10 mouse cellular contexts compared by ENCODE assay signal in genomic region chr2:92423156-92423555, GRCm38 (mm10). TPM values are rescaled to one million over a fixed set of nuclear protein-coding genes. Genes with fewer than 3 reads are reported as not detected.
A peak's percentile ranks its signal among the peaks of the same experiment; 100 is the strongest.
DNase-seq lines count a peak whose midpoint lies in the region; ATAC-seq and TF ChIP-seq lines count a peak whose summit lies in the region.
"Had no signal": no experiment of that assay in that cellular context is flagged by ENCODE, and none has a peak within 500 bp of the region (broad histone marks: within the 10 kb centered on the region; RNA-seq: fewer than 3 reads in every experiment).

No protein-coding gene starts in this region.

- H3K9ac ChIP-seq in kidney, embryonic 15.5 days: no peak overlapping the region
- H3K9ac ChIP-seq: embryonic facial prominence, embryonic 13.5 days had no signal

- ATAC-seq in kidney, embryonic 15.5 days (replicated peaks; ENCODE audit: low FRiP score): no peak

- no peak for TF ChIP-seq CTCF in testis, adult 2 months (IDR thresholded peaks at IDR 0.05; ENCODE audit: control insufficient read depth, insufficient read depth, insufficient replicate concordance, low read depth, low read length)

- H3K4me2 ChIP-seq in kidney, embryonic 15.5 days: no peak overlapping the region
- H3K4me2 ChIP-seq: embryonic facial prominence, embryonic 13.5 days had no signal

- H3K36me3 ChIP-seq in kidney, embryonic 15.5 days: peaks cover 67% of the 10 kb centered on the region
- H3K36me3 ChIP-seq in testis, adult 2 months (ENCODE audit: control insufficient read depth, insufficient read depth, low read length): peaks cover 3% of the 10 kb centered on the region

- intact Hi-C loops in left cerebral cortex, postnatal 14 days (cut with DNase I): no loop called here

- H3K27me3 ChIP-seq in kidney, embryonic 15.5 days: no peaks in the 10 kb centered on the region
- no peaks in the 10 kb centered on the region for H3K27me3 ChIP-seq in testis, adult 2 months (ENCODE audit: control insufficient read depth, insufficient read depth, low read length)
- H3K27me3 ChIP-seq: embryonic facial prominence, embryonic 13.5 days had no signal

- peak; percentile 10 for DNase-seq in adrenal gland, adult 2 months
- DNase-seq in adrenal gland, adult 18-20 months (ENCODE audit: low spot score in 2 of 2): no peak
- no peak for DNase-seq in kidney, postnatal 25 days
- DNase-seq in testis, postnatal 14 days (ENCODE audit: low spot score): no peak
- DNase-seq in thymus, postnatal 10 days (ENCODE audit: low spot score in 2 of 2): no peak
- DNase-seq in left cerebral cortex, postnatal 14 days (ENCODE audit: low spot score in 2 of 2): no peak

- H3K4me1 ChIP-seq in kidney, embryonic 15.5 days: peaks cover 26% of the 10 kb centered on the region
- peaks cover 11% of the 10 kb centered on the region for H3K4me1 ChIP-seq in testis, adult 2 months (ENCODE audit: control insufficient read depth, insufficient read depth, low read length)

- TF ChIP-seq POLR2A in testis, adult 2 months (IDR thresholded peaks at IDR 0.05; ENCODE audit: control insufficient read depth, low read depth, low read length): no peak

- WGBS in kidney, embryonic 15.5 days: 93% methylated on average over 9 of the region's 9 CpGs

- 0 out of 2 replicates have a peak overlapping the region, but pooled peaks have one; percentile 28 for H3K27ac ChIP-seq in kidney, embryonic 15.5 days
- peak overlapping the region; percentile 62 for H3K27ac ChIP-seq in testis, adult 2 months (ENCODE audit: control insufficient read depth, insufficient read depth, low read depth, low read length)
- H3K27ac ChIP-seq: embryonic facial prominence, embryonic 13.5 days had no signal

- H3K9me3 ChIP-seq in kidney, embryonic 15.5 days (replicated peaks): no peaks in the 10 kb centered on the region
- H3K9me3 ChIP-seq: embryonic facial prominence, embryonic 13.5 days had no signal

- no peak overlapping the region for H3K4me3 ChIP-seq in kidney, embryonic 15.5 days (replicated peaks)
- no peak overlapping the region for H3K4me3 ChIP-seq in testis, adult 2 months (ENCODE audit: control insufficient read depth, low read depth, low read length)
- H3K4me3 ChIP-seq: embryonic facial prominence, embryonic 13.5 days had no signal

RNA-seq across cellular contexts. Expression of gene Cry2, which starts 10.7 kb away (rescaled TPM):
- total RNA-seq in adrenal gland, adult 2 months (2021): 10 to 100 TPM; 32.9 to 45.1 TPM
- polyA plus RNA-seq in adrenal gland, adult 2 months (2012; rRNA removed): 27.6 and 53.8 TPM in 2 replicates
- total RNA-seq in adrenal gland, adult 18-20 months (2021): 10 to 100 TPM; 20.6 to 46.2 TPM
- polyA plus RNA-seq in kidney, embryonic 15.5 days (2015; fragmentation: Nextera tagmentation; extraction: Ambion mirVana): 17.7 and 21.3 TPM in 2 replicates
- polyA plus RNA-seq in testis, adult 2 months (2012; rRNA removed): 20.4 and 22.0 TPM in 2 replicates
- 100 to 1,000 TPM; 109 to 116 TPM for total RNA-seq in left cerebral cortex, postnatal 14 days (2021)

RNA-seq across cellular contexts. Expression of gene Mapk8ip1, which starts 22.1 kb away (rescaled TPM):
- 10 to 100 TPM; 30.2 to 34.9 TPM for total RNA-seq in adrenal gland, adult 2 months (2021)
- polyA plus RNA-seq in adrenal gland, adult 2 months (2012; rRNA removed): 60.9 and 67.1 TPM in 2 replicates
- total RNA-seq in adrenal gland, adult 18-20 months (2021): 10 to 100 TPM; 29.6 to 32.3 TPM
- 32.1 and 34.9 TPM in 2 replicates for polyA plus RNA-seq in kidney, embryonic 15.5 days (2015; fragmentation: Nextera tagmentation; extraction: Ambion mirVana)
- polyA plus RNA-seq in testis, adult 2 months (2012; rRNA removed): 23.2 and 28.4 TPM in 2 replicates
- 100 to 1,000 TPM; 392 to 397 TPM for total RNA-seq in left cerebral cortex, postnatal 14 days (2021)

RNA-seq across cellular contexts. Expression of gene Slc35c1, which starts 37.2 kb away (rescaled TPM):
- 10 to 100 TPM; 14.3 to 23.2 TPM for total RNA-seq in adrenal gland, adult 2 months (2021)
- 50.9 and 98.4 TPM in 2 replicates for polyA plus RNA-seq in adrenal gland, adult 2 months (2012; rRNA removed)
- total RNA-seq in adrenal gland, adult 18-20 months (2021): 10 to 100 TPM; 12.1 to 21.7 TPM
- polyA plus RNA-seq in kidney, embryonic 15.5 days (2015; fragmentation: Nextera tagmentation; extraction: Ambion mirVana): 15.1 and 16.2 TPM in 2 replicates
- 6.9 and 7.8 TPM in 2 replicates for polyA plus RNA-seq in testis, adult 2 months (2012; rRNA removed)
- 10 to 100 TPM; 20.5 to 22.1 TPM for total RNA-seq in left cerebral cortex, postnatal 14 days (2021)

RNA-seq across cellular contexts. Expression of gene 1700029I15Rik, which starts 40.8 kb away (rescaled TPM):
- total RNA-seq in adrenal gland, adult 2 months (2021): 10 to 100 TPM in 1 of 2 experiments, 1 to 10 TPM in 1; 4.9 to 14.6 TPM
- polyA plus RNA-seq in adrenal gland, adult 2 months (2012; rRNA removed): 10.5 and 15.0 TPM in 2 replicates
- 10 to 100 TPM in 1 of 2 experiments, 1 to 10 TPM in 1; 6.6 to 15.3 TPM for total RNA-seq in adrenal gland, adult 18-20 months (2021)
- polyA plus RNA-seq in kidney, embryonic 15.5 days (2015; fragmentation: Nextera tagmentation; extraction: Ambion mirVana): 3.2 and 3.4 TPM in 2 replicates
- polyA plus RNA-seq in testis, adult 2 months (2012; rRNA removed): 565 and 772 TPM in 2 replicates
- total RNA-seq in left cerebral cortex, postnatal 14 days (2021): 1 to 10 TPM; 2.9 to 4.0 TPM

RNA-seq across cellular contexts. Expression of gene Large2, which starts 48.5 kb away (rescaled TPM):
- 1 to 10 TPM in 1 of 2 experiments, under 1 TPM in 1; 0.45 to 1.4 TPM for total RNA-seq in adrenal gland, adult 2 months (2021)
- polyA plus RNA-seq in adrenal gland, adult 2 months (2012; rRNA removed): 1.3 and 2.2 TPM in 2 replicates
- total RNA-seq in adrenal gland, adult 18-20 months (2021): 1 to 10 TPM in 1 of 2 experiments, not detected in 1; 2.7 TPM
- 26.0 and 29.5 TPM in 2 replicates for polyA plus RNA-seq in kidney, embryonic 15.5 days (2015; fragmentation: Nextera tagmentation; extraction: Ambion mirVana)
- polyA plus RNA-seq in testis, adult 2 months (2012; rRNA removed): 11.2 and 11.8 TPM in 2 replicates
- total RNA-seq in left cerebral cortex, postnatal 14 days (2021): under 1 TPM; 0.42 to 0.77 TPM
- total RNA-seq: MEL had no signal

Comparison
In these comparisons a context has a peak if more than half of its experiments do, and no peak if none do; other contexts are left out.
1. RNA of gene Mapk8ip1, which starts 22.1 kb away (total RNA-seq): 392 to 397 TPM in left cerebral cortex, postnatal 14 days; 30.2 to 34.9 TPM in adrenal gland, adult 2 months and 29.6 to 32.3 TPM in adrenal gland, adult 18-20 months; every median in the first group is over 10 times any median in the second.